Mouse (Mus musculus): ENCODE results near the gene Ippk.

Ippk gene

GRCm38 (mm10) chr13:49480057-49480456 is 59.0 kb downstream of the Ippk start:
- DNase-seq (ENCODE audit: low spot score in 2 of 2), result peak in 1 of 2 experiments; percentile 82

DNA sequence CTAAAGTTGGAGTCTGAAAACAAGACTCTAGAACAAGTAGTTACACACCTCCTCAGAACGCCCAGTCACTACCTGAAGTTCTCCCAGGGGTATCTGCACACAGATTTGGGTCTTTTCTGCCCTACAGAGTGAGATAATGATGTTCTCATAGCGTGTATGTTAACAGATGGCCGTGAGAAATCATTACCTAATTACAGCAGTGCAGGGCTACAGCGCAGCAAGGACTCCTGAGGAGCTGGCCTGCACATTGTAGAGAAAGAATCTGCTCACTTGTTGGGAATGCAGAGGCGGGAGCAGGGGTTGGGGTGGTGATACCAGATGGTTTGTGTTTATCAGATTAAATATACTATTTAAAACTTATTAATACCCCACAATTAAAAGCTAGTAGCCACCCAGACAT is 59.5 kb downstream of the Ippk start:
- DNase-seq (ENCODE audit: low spot score in 2 of 2), result no peak

GRCm38 (mm10) chr13:49485388-49485787 is 64.3 kb downstream of the Ippk start:
- DNase-seq (ENCODE audit: low spot score in 2 of 2), result no peak

GRCm38 (mm10) chr13:49492376-49493368 is 71.6 kb downstream of the Ippk start, which contains the start of gene Tes3-ps:
Tes3-ps (plus strand) TSS chr13:49493318.
- no peak for DNase-seq (ENCODE audit: low spot score in 2 of 2)

DNA sequence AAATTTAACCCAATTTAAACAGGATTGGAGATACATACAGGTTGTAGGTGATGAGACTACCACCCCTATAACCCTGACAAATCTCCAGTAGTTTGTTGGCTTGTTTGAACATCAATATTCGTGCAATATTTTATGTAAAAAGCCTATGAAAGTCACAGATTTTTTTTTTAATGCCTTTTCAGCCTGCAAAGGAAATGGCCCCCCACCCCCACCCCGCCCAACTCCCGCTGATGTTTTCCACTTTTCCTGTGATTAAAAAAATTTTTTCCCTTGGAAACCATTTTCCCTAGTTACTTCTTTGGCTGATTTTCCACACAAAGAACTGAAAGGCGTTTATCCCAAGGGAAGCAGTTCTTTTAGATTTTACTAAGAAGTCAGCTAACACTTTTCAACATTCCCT is 83.5 kb downstream of the Ippk start, which contains the start of gene Ecm2:
Gene Ecm2 (plus strand): TSS at position 301 of the 400 bp plus-strand sequence.
- no peak for DNase-seq (ENCODE audit: low spot score in 2 of 2)

- DNase-seq (ENCODE audit: low spot score in 2 of 2), result no peak
Observed at GRCm38 (mm10) chr13:49505776-49506175, 84.7 kb downstream of the Ippk start.

DNA sequence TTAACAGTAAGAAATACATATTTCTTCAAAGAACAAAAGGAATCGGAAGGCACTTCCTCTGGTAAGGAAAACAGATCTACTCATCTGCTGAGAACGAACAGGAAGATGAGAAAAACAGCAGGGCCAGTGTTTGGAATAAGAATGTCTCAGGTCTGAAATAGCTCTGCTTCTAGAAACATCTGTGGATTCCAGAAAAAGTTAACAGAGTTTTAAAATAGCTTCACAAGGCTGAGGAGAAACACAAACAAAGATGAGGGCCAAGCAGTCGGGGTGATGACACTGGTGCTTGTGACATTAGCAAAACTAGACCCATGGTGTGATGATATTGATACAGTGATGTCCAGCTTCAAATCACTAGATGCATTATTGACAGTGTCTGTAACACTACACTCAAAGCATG is 86.1 kb downstream of the Ippk start:
- no peak for DNase-seq (ENCODE audit: low spot score in 2 of 2)
